Mouse (Mus musculus) olfactory bulb, adult 2 months (tissue): Measurements from ENCODE around the gene Kcne2.
A peak's percentile ranks its signal among the peaks of the same experiment; 100 is the strongest.

Experiments used
- CTCF ChIP-seq: fragments of 200-500 bp; IDR thresholded peaks from 2 replicates; pipeline ENCODE4 v1.5.1; 2012; ENCODE audit warnings: low read depth, mild to moderate bottlenecking, low read length, moderate library complexity; ENCODE audit not compliant: insufficient read depth
- POLR2A ChIP-seq: fragments of 200-500 bp; IDR thresholded peaks from 2 replicates; pipeline ENCODE4 v1.6.1; 2012; ENCODE audit warnings: mild to moderate bottlenecking, low read depth, low read length, moderate library complexity; ENCODE audit not compliant: insufficient read depth

DNA sequence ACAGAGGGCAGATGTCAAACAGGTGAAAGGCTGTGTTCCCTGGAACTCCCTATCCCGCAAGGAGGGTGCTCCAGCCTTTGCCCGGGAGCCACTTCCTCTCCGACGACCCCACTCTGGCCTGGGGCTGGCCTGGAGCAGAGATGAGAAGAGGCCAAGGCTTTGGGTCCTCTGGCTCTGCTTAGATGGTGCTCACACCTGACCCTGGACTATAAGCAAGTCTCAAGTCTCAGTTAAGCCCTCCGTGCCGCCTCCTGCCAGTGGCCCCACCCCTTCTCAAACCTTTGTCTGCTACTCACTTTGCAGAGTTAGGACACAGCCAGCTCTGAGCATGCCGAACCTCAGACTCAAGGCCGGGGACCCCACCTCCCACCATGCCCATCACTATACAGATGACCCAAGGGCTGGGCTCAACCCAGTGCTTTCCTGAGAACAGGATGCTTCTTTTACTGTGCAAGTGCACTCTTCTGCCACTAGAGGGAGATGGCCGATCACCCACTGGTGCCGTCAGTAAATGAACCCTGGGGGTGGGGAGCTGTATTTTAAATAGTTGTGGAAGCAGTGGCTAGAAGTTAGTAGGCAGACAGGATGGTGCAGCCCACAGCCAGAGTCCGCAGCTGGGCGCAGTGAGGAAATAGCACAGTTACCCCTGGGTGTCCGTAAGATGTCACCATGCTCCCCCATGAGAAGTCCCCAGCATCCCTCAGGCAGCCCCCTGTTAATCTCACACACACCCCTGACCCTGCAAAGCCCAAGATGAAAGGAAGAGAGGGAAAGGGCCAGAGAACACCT, 22.0 kb downstream of the Kcne2 start:
- TF ChIP-seq POLR2A (no peak), CTCF (peak; percentile 51; the same call in 1 of the 2 replicates)
